Mouse (Mus musculus) thymus, adult 2 months (tissue): ENCODE measurements around the gene Gm42906.

Source experiments
- CTCF ChIP-seq: fragments of 200-500 bp; IDR thresholded peaks from 2 replicates; pipeline ENCODE4 v1.5.1; 2012; ENCODE audit warnings: mild to moderate bottlenecking, control low read depth, low read length, moderate library complexity, borderline replicate concordance; ENCODE audit not compliant: control insufficient read depth, poor library complexity, insufficient read depth; ENCODE audit errors: extremely low read depth
- POLR2A ChIP-seq: fragments of 200-500 bp; IDR thresholded peaks from 2 replicates; pipeline ENCODE4 v1.6.1; 2012; ENCODE audit warnings: mild to moderate bottlenecking, low read length, control low read depth, moderate library complexity; ENCODE audit not compliant: control insufficient read depth, poor library complexity, insufficient read depth; ENCODE audit errors: extremely low read depth

DNA sequence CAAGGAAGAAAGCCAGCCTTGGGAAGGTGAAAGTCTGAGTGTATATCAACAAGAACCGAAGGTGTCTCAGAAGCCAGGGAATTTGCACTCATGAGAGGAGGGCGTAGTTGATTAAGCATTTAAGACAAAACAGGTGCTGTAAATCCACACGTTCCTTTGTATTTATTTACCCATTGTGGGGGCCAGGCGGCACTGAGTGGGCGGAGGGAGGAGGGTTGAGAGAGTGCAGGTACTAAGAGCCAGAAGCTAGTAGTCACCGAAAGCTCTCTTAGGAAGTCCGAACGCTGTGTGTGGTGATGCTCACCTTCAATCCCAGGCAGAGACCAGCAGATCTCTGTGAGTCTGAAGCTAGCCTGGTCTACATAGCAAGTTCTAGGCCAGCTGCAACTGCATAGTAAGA lies 342.2 kb downstream of the Gm42906 start:
- TF ChIP-seq POLR2A (no peak), CTCF (no peak)
